Mouse (Mus musculus) lung, embryonic 16.5 days (tissue): ENCODE results near the gene Lctl. TPM values are rescaled to one million over a fixed set of nuclear protein-coding genes. Genes with fewer than 3 reads are reported as not detected.

Experiments used
- ATAC-seq: fragments of 200-750 bp; cut with Nextera tagmentation; 2 replicates; pipeline ENCODE4 v1.8.0; 2017; ENCODE audit warnings: low read depth, mild to moderate bottlenecking, moderate library complexity
- H3K27ac ChIP-seq: fragments of 300-500 bp; sonication (generic); 2 replicates; pipeline ENCODE4 v1.5.1; 2014; ENCODE audit warnings: mild to moderate bottlenecking, control low read depth, low read length
- H3K27me3 ChIP-seq: fragments of 300-500 bp; sonication (generic); 2 replicates; pipeline ENCODE4 v1.6.1; 2014; ENCODE audit warnings: low read depth, low read length, mixed read lengths; ENCODE audit not compliant: control insufficient read depth, insufficient read depth
- H3K36me3 ChIP-seq: fragments of 300-500 bp; sonication (generic); 2 replicates; pipeline ENCODE4 v1.6.1; 2014; ENCODE audit warnings: low read length; ENCODE audit not compliant: control insufficient read depth, insufficient read depth
- H3K4me1 ChIP-seq: fragments of 300-500 bp; sonication (generic); replicated peaks from 2 replicates; pipeline ENCODE4 v1.6.1; 2014; ENCODE audit warnings: low read length, mixed read lengths; ENCODE audit not compliant: control insufficient read depth, insufficient read depth
- H3K4me2 ChIP-seq: fragments of 300-500 bp; sonication (generic); 2 replicates; pipeline ENCODE4 v1.6.1; 2014; ENCODE audit warnings: low read depth, low read length, control low read depth
- H3K4me3 ChIP-seq: fragments of 300-500 bp; sonication (generic); 2 replicates; pipeline ENCODE4 v1.5.1; 2014; ENCODE audit warnings: mild to moderate bottlenecking, low read length, control low read depth
- H3K9ac ChIP-seq: fragments of 300-500 bp; sonication (generic); 2 replicates; pipeline ENCODE4 v1.6.1; 2014; ENCODE audit warnings: low read length, control low read depth
- H3K9me3 ChIP-seq: fragments of 300-500 bp; sonication (generic); 2 replicates; pipeline ENCODE4 v1.6.1; 2016; ENCODE audit warnings: low read length; ENCODE audit not compliant: control insufficient read depth
- WGBS: fragments of 180-500 bp; shearing (Covaris S2); extraction: QIAGEN DNeasy Blood & Tissue Kit; methylation state at CpG from one replicate; pipeline ENCODE4 v1.1.7; 2014; 5-methylcytosine and 5-hydroxymethylcytosine counted together
- polyA plus RNA-seq: library from polyadenylated mRNA; unstranded; fragments of >200 nt; fragmentation: Nextera tagmentation; extraction: Ambion mirVana; gene quantifications from 2 replicates; pipeline ENCODE4 v1.2.1, GENCODE M21; 2015

Gene Lctl
- polyA plus RNA-seq, 1 experiment from 2014 or later, result not detected

- ATAC-seq, result peak; percentile 68
These were observed 32.1 kb upstream of the Lctl start for GRCm38 (mm10) chr9:64084661-64085399.

GRCm38 (mm10) chr9:64085976-64086375 lies 31.0 kb upstream of the Lctl start:
- WGBS, result 47% methylated on average over 2 of the region's 2 CpGs
- Histone ChIP-seq H3K9ac (no peak overlapping the region), H3K4me3 (no peak overlapping the region), H3K9me3 (no peaks in the 10 kb centered on the region), H3K27ac (peak overlapping the region; percentile 37; the same call in 1 of the 2 replicates), H3K4me1 (peaks cover 44% of the 10 kb centered on the region), H3K4me2 (no peak overlapping the region), H3K27me3 (no peaks in the 10 kb centered on the region), H3K36me3 (no peaks in the 10 kb centered on the region)
- ATAC-seq, result no peak

More at GRCm38 (mm10) chr9:64084661-64085399, 32.1 kb upstream of the Lctl start:
- Histone ChIP-seq H3K27me3 (no peaks in the 10 kb centered on the region), H3K9ac (peak overlapping the region; percentile 78), H3K9me3 (no peaks in the 10 kb centered on the region), H3K4me2 (peak overlapping the region; percentile 80), H3K4me3 (peak overlapping the region; percentile 49), H3K4me1 (peaks cover 44% of the 10 kb centered on the region), H3K36me3 (no peaks in the 10 kb centered on the region), H3K27ac (peak overlapping the region; percentile 86)
- 2% methylated on average over 49 of the region's 49 CpGs for WGBS

GRCm38 (mm10) chr9:64086543-64086942 lies 30.4 kb upstream of the Lctl start:
- H3K9me3 ChIP-seq, result no peaks in the 10 kb centered on the region
- ATAC-seq, result no peak
- H3K36me3 ChIP-seq, result no peaks in the 10 kb centered on the region
- no peak overlapping the region for H3K9ac ChIP-seq
- no peak overlapping the region for H3K4me2 ChIP-seq
- H3K4me3 ChIP-seq, result no peak overlapping the region
- WGBS, result 73% methylated on average over 6 of the region's 6 CpGs
- no peaks in the 10 kb centered on the region for H3K27me3 ChIP-seq
- H3K4me1 ChIP-seq, result peaks cover 44% of the 10 kb centered on the region
- H3K27ac ChIP-seq, result peak overlapping the region; percentile 37; the same call in 1 of the 2 replicates

- peaks cover 44% of the 10 kb centered on the region for H3K4me1 ChIP-seq
- H3K27ac ChIP-seq, result peak overlapping the region; percentile 83
These were observed 29.3 kb upstream of the Lctl start for GRCm38 (mm10) chr9:64087461-64088235.

GRCm38 (mm10) chr9:64088346-64088745 lies 28.6 kb upstream of the Lctl start:
- Histone ChIP-seq H3K9me3 (no peaks in the 10 kb centered on the region), H3K27ac (peak overlapping the region; percentile 83), H3K4me1 (peaks cover 43% of the 10 kb centered on the region), H3K36me3 (no peaks in the 10 kb centered on the region), H3K9ac (no peak overlapping the region; the same call in 1 of the 2 replicates), H3K4me2 (no peak overlapping the region), H3K27me3 (no peaks in the 10 kb centered on the region), H3K4me3 (no peak overlapping the region)
- 82% methylated on average over 7 of the region's 7 CpGs for WGBS
- ATAC-seq, result no peak

More at GRCm38 (mm10) chr9:64087461-64088235, 29.3 kb upstream of the Lctl start:
- H3K36me3 ChIP-seq, result no peaks in the 10 kb centered on the region
- 34% methylated on average over 5 of the region's 5 CpGs for WGBS
- ATAC-seq, result peak; percentile 30; the same call in 1 of the 2 replicates
- H3K4me2 ChIP-seq, result no peak overlapping the region
- no peak overlapping the region for H3K9ac ChIP-seq
- H3K9me3 ChIP-seq, result no peaks in the 10 kb centered on the region
- H3K27me3 ChIP-seq, result no peaks in the 10 kb centered on the region
- no peak overlapping the region for H3K4me3 ChIP-seq

GRCm38 (mm10) chr9:64089004-64089403 lies 27.9 kb upstream of the Lctl start:
- ATAC-seq, result peak; percentile 48

GRCm38 (mm10) chr9:64094083-64094482 lies 22.9 kb upstream of the Lctl start:
- WGBS, result 28% methylated on average over 11 of the region's 11 CpGs
- peak; percentile 79 for ATAC-seq
- H3K4me1 ChIP-seq, result peaks cover 33% of the 10 kb centered on the region
- H3K9me3 ChIP-seq, result no peaks in the 10 kb centered on the region
- H3K4me2 ChIP-seq, result peak overlapping the region; percentile 12; the same call in 1 of the 2 replicates
- no peaks in the 10 kb centered on the region for H3K27me3 ChIP-seq
- peak overlapping the region; percentile 22 for H3K9ac ChIP-seq
- H3K4me3 ChIP-seq, result no peak overlapping the region
- peak overlapping the region; percentile 88 for H3K27ac ChIP-seq
- H3K36me3 ChIP-seq, result no peaks in the 10 kb centered on the region

More at GRCm38 (mm10) chr9:64089004-64089403, 27.9 kb upstream of the Lctl start:
- Histone ChIP-seq H3K4me2 (no peak overlapping the region), H3K27me3 (no peaks in the 10 kb centered on the region), H3K9me3 (no peaks in the 10 kb centered on the region), H3K9ac (peak overlapping the region; percentile 44; the same call in 1 of the 2 replicates), H3K27ac (peak overlapping the region; percentile 83), H3K36me3 (no peaks in the 10 kb centered on the region), H3K4me3 (no peak overlapping the region), H3K4me1 (peaks cover 43% of the 10 kb centered on the region)
- WGBS, result 22% methylated on average over 12 of the region's 12 CpGs

- 0 out of 2 replicates have a peak overlapping the region, but pooled peaks have one; percentile 5 for H3K9ac ChIP-seq
- H3K36me3 ChIP-seq, result no peaks in the 10 kb centered on the region
- H3K4me3 ChIP-seq, result no peak overlapping the region
- H3K27me3 ChIP-seq, result no peaks in the 10 kb centered on the region
- WGBS, result 67% methylated on average over 4 of the region's 4 CpGs
- no peak for ATAC-seq
- H3K27ac ChIP-seq, result no peak overlapping the region
- no peaks in the 10 kb centered on the region for H3K9me3 ChIP-seq
- no peak overlapping the region for H3K4me2 ChIP-seq
- peaks cover 26% of the 10 kb centered on the region for H3K4me1 ChIP-seq
These were observed 18.7 kb upstream of the Lctl start for GRCm38 (mm10) chr9:64098282-64098681.

GRCm38 (mm10) chr9:64100442-64100841 lies 16.5 kb upstream of the Lctl start:
- Histone ChIP-seq H3K4me2 (no peak overlapping the region), H3K27ac (no peak overlapping the region), H3K36me3 (no peaks in the 10 kb centered on the region), H3K27me3 (no peaks in the 10 kb centered on the region), H3K4me1 (peaks cover 6% of the 10 kb centered on the region; the same call in 1 of the 2 replicates), H3K9ac (no peak overlapping the region), H3K4me3 (no peak overlapping the region), H3K9me3 (no peaks in the 10 kb centered on the region)
- WGBS, result under 1% methylated on average over 4 of the region's 4 CpGs
- peak; percentile 51; the same call in 1 of the 2 replicates for ATAC-seq
